Mouse (Mus musculus) megakaryocyte, adult 5-6 weeks (primary cell): ENCODE results near the gene Sh3glb2. TPM values are rescaled to one million over a fixed set of nuclear protein-coding genes. Genes with fewer than 3 reads are reported as not detected.

Source experiments
- ATAC-seq: 2 replicates; pipeline ENCODE4 v1.8.0; 2016; ENCODE audit warnings: mild to moderate bottlenecking, inconsistent platforms; ENCODE audit not compliant: poor library complexity, severe bottlenecking
- total RNA-seq, 2 experiments: library from RNA; stranded (forward) in 1 of 2; stranded (reverse) in 1 of 2; fragments of 153-499, 151-499 nt in 1 of 2; fragments of 221-1000, 200-1000 nt in 1 of 2; gene quantifications; 2 replicates each; pipeline versions ENCODE4 v1.2.3 to v1.2.4; 2015 to 2017

The Sh3glb2 gene
- total RNA-seq, 2 experiments from 2014 or later, result 14.9 to 24.3 TPM

GRCm38 (mm10) chr2:30381377-30381725 is 22.2 kb upstream of the Sh3glb2 start:
- no peak for ATAC-seq

- ATAC-seq, result no peak
Observed at GRCm38 (mm10) chr2:30380564-30381376, 21.6 kb upstream of the Sh3glb2 start.

GRCm38 (mm10) chr2:30379307-30379706 is 20.2 kb upstream of the Sh3glb2 start:
- ATAC-seq, result no peak

- ATAC-seq, result no peak
Observed at GRCm38 (mm10) chr2:30377721-30378120, 18.6 kb upstream of the Sh3glb2 start.

GRCm38 (mm10) chr2:30375893-30376292 is 16.8 kb upstream of the Sh3glb2 start:
- no peak for ATAC-seq

- no peak for ATAC-seq
Observed at GRCm38 (mm10) chr2:30372726-30373125, 13.6 kb upstream of the Sh3glb2 start.

GRCm38 (mm10) chr2:30371544-30371943 is 12.4 kb upstream of the Sh3glb2 start:
- no peak for ATAC-seq

GRCm38 (mm10) chr2:30366203-30366602 is 7.1 kb upstream of the Sh3glb2 start:
- no peak for ATAC-seq

GRCm38 (mm10) chr2:30365281-30366069 is 6.3 kb upstream of the Sh3glb2 start:
- ATAC-seq, result no peak

- ATAC-seq, result peak; percentile 97
Observed at GRCm38 (mm10) chr2:30363773-30364650, 4.9 kb upstream of the Sh3glb2 start, which contains the start of gene Miga2. TSS of gene Miga2 (plus strand) at chr2:30364233.

GRCm38 (mm10) chr2:30362865-30363264 is 3.7 kb upstream of the Sh3glb2 start:
- no peak for ATAC-seq

GRCm38 (mm10) chr2:30360626-30361025 is 1.5 kb upstream of the Sh3glb2 start:
- ATAC-seq, result no peak

- no peak for ATAC-seq
Observed at GRCm38 (mm10) chr2:30357552-30358510, 1.3 kb downstream of the Sh3glb2 start.

- ATAC-seq, result no peak
Observed at GRCm38 (mm10) chr2:30356906-30357305, 2.2 kb downstream of the Sh3glb2 start.

- ATAC-seq, result no peak
Observed at GRCm38 (mm10) chr2:30356266-30356665, 2.9 kb downstream of the Sh3glb2 start.

- ATAC-seq, result no peak
Observed at GRCm38 (mm10) chr2:30355861-30356260, 3.3 kb downstream of the Sh3glb2 start.

GRCm38 (mm10) chr2:30351149-30351548 is 8.0 kb downstream of the Sh3glb2 start:
- ATAC-seq, result no peak

- ATAC-seq, result no peak
Observed at GRCm38 (mm10) chr2:30349196-30349595, 9.9 kb downstream of the Sh3glb2 start.

GRCm38 (mm10) chr2:30345971-30346676 is 13.0 kb downstream of the Sh3glb2 start:
- ATAC-seq, result no peak
